Mouse (Mus musculus) thymus, postnatal 25 days (tissue): ENCODE measurements around the gene Gm9887.
"Not testable (repeated sequence)": the region's sequence is repeated elsewhere in the genome, so short reads cannot be mapped to it uniquely, and the experiment has no call there.

ENCODE experiments used
- DNase-seq: peaks from one replicate; pipeline ENCODE4 v3.0.0; 2022

The Gm9887 gene

GRCm38 (mm10) chr12:69371854-69372671 lies at the start of gene Gm9887, which contains the start of gene Arf6:
TSS of gene Gm9887 (minus strand) at chr12:69372458.
TSS of gene Arf6 (plus strand) at chr12:69372150.
- DNase-seq = peak; percentile 98

DNA sequence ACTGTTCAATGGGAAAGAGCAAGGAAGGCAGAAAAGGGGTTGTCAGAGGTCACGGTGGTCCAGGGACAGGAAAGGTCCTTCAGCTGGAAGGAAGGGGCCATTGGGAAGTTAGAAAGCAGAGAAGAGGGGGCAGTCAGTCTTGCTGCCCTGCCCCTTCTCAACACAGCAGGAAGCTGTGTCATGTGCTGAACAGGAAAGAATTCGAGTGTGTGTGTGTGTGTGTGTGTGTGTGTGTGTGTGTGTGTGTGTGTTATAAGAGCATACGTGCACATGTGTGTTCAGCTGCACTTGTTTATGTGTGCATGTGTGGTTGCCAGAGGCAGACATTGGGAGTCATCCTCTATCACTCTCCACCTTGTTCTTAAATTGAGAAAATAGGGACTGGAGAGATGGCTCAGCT lies 48.5 kb upstream of the Gm9887 start:
- DNase-seq = peak; percentile 35

- DNase-seq = no peak
Measured at GRCm38 (mm10) chr12:69419606-69420005, 47.3 kb upstream of the Gm9887 start.

- DNase-seq = no peak
Measured at GRCm38 (mm10) chr12:69419017-69419605, 46.9 kb upstream of the Gm9887 start.

GRCm38 (mm10) chr12:69418606-69419005 lies 46.3 kb upstream of the Gm9887 start:
- DNase-seq = no peak

GRCm38 (mm10) chr12:69417701-69418291 lies 45.5 kb upstream of the Gm9887 start:
- no peak for DNase-seq

- no peak for DNase-seq
Measured at GRCm38 (mm10) chr12:69416793-69417192, 44.5 kb upstream of the Gm9887 start.

DNA sequence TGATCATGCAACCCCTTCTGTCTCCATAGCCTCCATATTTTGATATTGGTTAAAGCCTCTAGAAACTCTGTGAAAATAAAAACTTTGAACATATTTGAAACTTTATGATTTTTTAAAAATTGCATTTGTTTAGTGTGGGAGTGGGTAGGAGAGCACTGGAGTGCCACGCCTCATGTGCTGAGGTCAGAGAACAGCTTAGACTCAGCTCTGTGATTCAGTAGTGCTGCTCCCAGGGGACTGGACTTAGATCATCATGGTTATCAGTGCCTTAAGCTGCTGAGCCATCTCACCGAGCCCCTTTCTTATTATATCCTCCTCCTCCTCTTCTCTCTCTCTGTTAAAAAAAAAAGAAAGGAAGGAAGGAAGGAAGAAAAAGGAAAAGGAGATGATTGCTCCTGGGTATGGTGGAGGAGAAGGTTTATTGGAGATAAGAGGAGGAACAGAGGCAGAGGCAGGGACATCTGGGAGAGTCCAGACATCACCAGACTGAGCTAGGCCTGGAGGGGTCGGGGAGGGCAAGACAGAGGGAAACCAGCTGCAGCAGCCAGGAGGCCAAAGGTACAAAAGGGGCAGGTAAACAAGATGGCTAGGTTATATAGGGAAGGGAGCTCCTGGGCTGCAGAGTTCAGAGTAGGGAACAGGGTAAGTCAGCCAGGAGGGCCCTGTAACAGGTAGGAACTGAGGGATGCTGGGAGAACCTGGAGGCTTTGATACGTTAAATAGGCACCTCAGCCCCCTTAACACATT lies 42.7 kb upstream of the Gm9887 start:
- no peak for DNase-seq

GRCm38 (mm10) chr12:69413303-69413702 lies 41.0 kb upstream of the Gm9887 start:
- DNase-seq = no peak

DNA sequence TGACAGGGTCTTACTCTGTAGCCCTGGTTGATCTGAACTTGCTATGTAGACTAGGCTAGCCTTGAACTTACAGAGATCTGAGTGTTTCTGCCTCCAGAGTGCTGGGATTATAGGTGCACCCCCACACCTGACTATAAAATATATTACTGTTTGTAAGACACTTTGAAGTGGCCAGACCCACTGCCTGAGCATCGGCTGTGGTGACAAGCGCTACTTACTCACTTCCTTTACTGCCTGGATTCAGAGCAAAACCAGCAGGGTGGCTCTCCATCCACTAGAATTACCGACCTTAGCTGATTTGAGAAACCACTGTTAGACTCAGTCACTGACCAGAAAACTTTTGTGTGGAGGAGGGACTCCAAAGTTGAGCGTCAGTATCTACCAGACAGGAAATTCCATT lies 39.7 kb upstream of the Gm9887 start:
- no peak for DNase-seq

GRCm38 (mm10) chr12:69410767-69411166 lies 38.5 kb upstream of the Gm9887 start:
- DNase-seq = no peak

DNA sequence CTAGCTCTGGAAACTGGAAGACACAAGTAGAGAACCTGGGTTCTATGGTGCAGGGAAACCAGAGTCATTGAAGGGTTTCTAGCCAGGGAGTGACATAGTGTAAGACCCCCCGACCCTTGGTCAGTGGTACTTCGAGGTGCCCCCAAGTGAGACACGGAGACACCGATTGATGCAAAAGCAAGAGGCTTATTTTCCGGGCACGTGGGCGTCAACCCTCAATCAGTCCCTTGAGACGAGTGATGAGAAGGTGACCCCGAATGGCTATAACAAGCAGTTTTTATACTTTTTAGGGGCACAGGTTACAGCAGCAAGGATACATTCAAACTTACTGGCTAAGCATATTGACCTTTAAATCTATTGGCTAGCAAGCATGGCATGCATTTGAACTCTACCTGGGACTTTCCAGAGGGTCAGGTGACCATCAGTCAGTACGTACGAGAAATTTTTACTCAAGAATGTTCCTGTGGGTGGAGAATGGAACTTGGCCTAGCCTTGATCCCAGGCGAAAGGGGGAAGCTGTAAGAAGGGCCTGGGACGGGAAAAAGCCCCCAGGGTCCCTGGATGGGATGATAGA lies 30.4 kb upstream of the Gm9887 start:
- DNase-seq = no peak

- DNase-seq = no peak
Measured at GRCm38 (mm10) chr12:69402100-69402499, 29.8 kb upstream of the Gm9887 start.

- no peak for DNase-seq
Measured at GRCm38 (mm10) chr12:69400871-69401286, 28.6 kb upstream of the Gm9887 start.

DNA sequence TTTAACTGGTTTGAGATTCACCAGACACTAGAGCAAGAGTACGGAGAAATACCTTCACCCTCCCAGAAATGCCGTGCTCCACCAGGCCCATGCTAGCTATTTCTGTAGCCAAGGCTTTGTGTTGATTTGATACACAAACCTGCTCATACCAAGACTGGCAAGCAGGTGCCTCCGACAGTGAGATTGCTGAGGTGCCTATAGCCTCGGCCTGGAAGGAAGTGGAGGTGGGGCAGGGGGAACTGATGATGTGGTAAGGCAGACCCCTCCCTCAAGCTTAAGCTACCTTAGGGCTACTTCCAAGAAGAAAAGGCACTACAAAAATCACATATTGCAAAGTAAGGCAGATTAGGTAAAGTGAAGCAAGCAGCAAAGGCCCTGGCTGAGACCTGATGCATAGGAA lies 28.1 kb upstream of the Gm9887 start:
- no peak for DNase-seq

DNA sequence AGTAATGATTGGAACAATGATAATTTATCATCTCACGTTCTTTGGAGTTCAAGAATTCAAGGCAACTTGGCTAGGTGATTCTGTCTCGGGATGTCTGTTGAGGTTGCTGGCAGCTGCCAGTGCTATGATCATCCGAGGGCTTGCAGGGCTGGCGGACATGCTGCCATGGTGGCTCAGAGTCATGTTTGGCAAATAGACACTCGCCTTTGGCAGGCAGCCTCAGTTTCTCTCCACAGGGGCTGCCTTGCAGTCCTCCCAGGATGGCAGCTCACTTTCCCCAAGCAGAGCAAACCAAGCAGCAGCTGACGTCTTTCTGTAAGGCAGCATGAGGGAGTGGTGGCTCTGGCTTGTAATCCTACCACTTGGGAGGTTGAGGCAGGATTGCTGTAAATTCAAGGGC lies 22.2 kb upstream of the Gm9887 start:
- DNase-seq = no peak

DNA sequence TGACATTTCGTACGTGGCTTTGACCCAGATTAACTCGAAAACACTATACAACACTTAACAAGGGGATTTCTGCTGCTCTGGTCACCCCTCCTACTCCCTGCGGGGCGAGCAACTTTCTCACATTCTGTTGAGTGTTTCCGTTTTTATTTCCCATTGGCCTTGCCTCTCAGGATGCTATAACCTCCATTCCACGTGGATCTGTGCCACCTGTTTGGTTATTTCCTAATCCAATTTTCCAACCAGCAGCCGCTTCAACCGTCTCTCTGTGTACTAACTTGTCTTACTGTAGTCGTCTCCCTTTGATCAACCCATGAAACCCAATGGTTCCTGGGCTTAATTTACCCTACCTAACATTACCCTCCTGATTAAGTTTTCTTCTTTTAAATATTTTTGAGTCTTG lies 20.8 kb upstream of the Gm9887 start:
- DNase-seq = no peak

- DNase-seq = no peak
Measured at GRCm38 (mm10) chr12:69390000-69390698, 17.9 kb upstream of the Gm9887 start.

GRCm38 (mm10) chr12:69389273-69389938 lies 17.1 kb upstream of the Gm9887 start:
- DNase-seq = no peak

- no peak for DNase-seq
Measured at GRCm38 (mm10) chr12:69388321-69388869, 16.1 kb upstream of the Gm9887 start.

DNA sequence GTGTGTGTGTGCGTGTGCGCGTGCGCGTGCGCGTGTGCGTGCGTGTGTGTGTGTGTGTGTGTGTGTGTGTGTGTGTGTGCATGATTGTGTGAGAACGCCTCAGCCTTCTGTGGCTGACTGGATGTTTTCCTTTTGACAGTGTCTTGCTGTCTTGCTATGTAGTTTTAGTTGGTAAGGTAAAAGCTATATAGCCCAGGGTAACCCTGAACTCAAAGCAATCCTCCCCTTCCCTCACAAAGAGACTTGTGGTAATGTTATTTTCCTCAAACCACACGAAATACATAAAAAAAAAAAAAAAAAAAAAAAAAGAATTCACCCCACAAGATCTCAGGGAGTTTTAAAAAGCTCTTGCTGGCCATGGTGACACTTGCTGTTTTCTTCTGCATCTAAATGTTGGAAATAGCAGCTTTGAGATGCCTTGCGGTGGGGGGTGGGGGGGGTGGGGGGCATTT lies 14.0 kb upstream of the Gm9887 start:
- not testable (repeated sequence) for DNase-seq
